Mouse (Mus musculus): ENCODE results near the gene Brsk1.

DNA sequence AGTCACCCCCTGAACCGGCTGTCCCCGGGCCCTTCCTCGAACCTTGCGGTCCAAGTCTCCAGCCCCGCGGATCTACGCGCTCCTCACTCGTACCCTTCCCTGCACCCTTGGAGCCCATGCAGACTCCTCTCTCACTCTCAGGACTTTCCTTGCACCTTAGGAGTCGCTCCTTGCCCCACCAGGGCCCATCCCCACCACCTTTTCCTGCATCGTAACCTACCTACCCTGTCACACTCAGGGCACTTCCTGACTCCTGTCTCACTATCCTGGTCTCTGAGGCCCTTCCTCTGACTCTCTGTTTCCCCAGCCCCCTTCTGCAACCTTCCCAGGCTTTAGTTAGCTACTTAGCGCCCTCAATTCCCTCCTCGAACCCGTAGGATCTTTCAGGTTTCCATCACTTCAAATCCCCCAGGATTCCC, 49.9 kb downstream of the Brsk1 start:
- no peak for TF ChIP-seq CTCF (IDR thresholded peaks at IDR 0.05; ENCODE audit: low read depth, low read length)
- TF ChIP-seq POLR2A (IDR thresholded peaks at IDR 0.05; ENCODE audit: extremely low read depth, insufficient read depth, low read length), result no peak

Data from liver, adult 2 months (tissue).